Mouse (Mus musculus): ENCODE data around the gene Itk. TPM values are rescaled to one million over a fixed set of nuclear protein-coding genes. Genes with fewer than 3 reads are reported as not detected.
A peak's percentile ranks its signal among the peaks of the same experiment; 100 is the strongest.

Itk gene
- polyA plus RNA-seq, 1 experiment from 2014 or later, result not detected

DNA sequence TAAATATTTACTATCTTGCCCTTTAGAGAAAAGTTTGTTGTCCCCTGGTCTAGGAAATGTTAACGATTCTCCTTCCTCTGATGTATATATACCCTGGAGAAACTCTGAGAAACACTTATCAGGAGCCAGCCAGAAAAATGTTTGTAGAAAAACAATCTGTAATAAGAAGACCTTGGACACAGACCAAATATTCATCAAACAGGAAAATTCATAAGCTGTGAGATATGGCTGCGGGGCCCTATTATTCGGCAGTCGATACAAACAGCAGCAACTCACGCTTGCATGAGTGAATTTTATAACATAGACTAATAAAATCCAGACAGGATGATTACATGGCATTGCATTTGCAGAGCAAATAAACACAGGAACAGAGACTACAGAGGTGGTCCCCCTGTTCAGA is 29.5 kb upstream of the Itk start:
- H3K4me2 ChIP-seq (ENCODE audit: low read length), result no peak overlapping the region
- 91% methylated on average over 5 of the region's 5 CpGs for WGBS
- DNase-seq (ENCODE audit: low spot score), result no peak

GRCm38 (mm10) chr11:46418438-46418837 is 29.1 kb upstream of the Itk start:
- Histone ChIP-seq H3K4me3 (ENCODE audit: low read depth, low read length) (no peak overlapping the region), H3K4me2 (ENCODE audit: low read length) (no peak overlapping the region), H3K36me3 (ENCODE audit: control insufficient read depth, insufficient read depth, low read length) (no peaks in the 10 kb centered on the region), H3K27ac (ENCODE audit: low read depth, low read length) (no peak overlapping the region), H3K9me3 (replicated peaks; ENCODE audit: control insufficient read depth, low read length) (no peaks in the 10 kb centered on the region), H3K9ac (ENCODE audit: low read length) (no peak overlapping the region), H3K4me1 (ENCODE audit: control insufficient read depth, insufficient read depth, low read length) (no peaks in the 10 kb centered on the region), H3K27me3 (replicated peaks; ENCODE audit: control insufficient read depth, insufficient read depth, low read length) (no peaks in the 10 kb centered on the region)
- no peak for ATAC-seq
- DNase-seq (ENCODE audit: low spot score), result no peak
- 91% methylated on average over 1 of the region's 1 CpGs for WGBS

More for the DNA sequence above, 29.5 kb upstream of the Itk start:
- no peaks in the 10 kb centered on the region for H3K36me3 ChIP-seq (ENCODE audit: control insufficient read depth, insufficient read depth, low read length)
- H3K4me3 ChIP-seq (ENCODE audit: low read depth, low read length), result no peak overlapping the region
- no peak overlapping the region for H3K9ac ChIP-seq (ENCODE audit: low read length)
- H3K4me1 ChIP-seq (ENCODE audit: control insufficient read depth, insufficient read depth, low read length), result no peaks in the 10 kb centered on the region
- no peaks in the 10 kb centered on the region for H3K27me3 ChIP-seq (replicated peaks; ENCODE audit: control insufficient read depth, insufficient read depth, low read length)
- no peaks in the 10 kb centered on the region for H3K9me3 ChIP-seq (replicated peaks; ENCODE audit: control insufficient read depth, low read length)
- H3K27ac ChIP-seq (ENCODE audit: low read depth, low read length), result no peak overlapping the region
- ATAC-seq, result no peak

DNA sequence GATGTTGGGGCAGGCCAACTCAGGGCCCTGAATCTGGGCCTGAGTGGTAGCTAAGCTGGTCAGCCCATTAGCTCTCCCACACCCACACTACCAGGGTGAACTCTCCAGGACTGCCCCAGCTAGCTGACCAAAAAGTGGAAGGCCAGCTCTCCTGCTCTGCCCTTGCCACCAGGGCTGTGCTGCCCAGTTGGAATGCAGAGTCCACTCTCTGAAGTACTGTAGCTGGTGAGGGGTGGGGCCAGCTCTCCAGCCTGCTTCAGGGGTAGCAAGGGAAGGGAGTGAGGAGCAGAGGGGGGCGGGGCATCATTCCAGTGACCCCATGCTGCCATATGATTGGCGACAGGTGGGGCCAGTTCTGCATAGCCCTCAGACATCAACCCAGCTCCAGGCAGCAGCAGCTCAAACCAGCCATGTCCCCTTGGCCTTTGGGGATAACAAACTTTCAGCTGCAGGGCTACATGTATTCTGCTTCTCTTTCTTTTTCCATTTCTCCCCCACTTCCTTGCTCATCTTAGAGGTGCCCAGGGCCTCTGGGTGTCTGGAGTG is 20.8 kb upstream of the Itk start:
- no peak for DNase-seq (ENCODE audit: low spot score)
- Histone ChIP-seq H3K4me1 (ENCODE audit: control insufficient read depth, insufficient read depth, low read length) (no peaks in the 10 kb centered on the region), H3K9ac (ENCODE audit: low read length) (no peak overlapping the region), H3K4me2 (ENCODE audit: low read length) (no peak overlapping the region), H3K9me3 (replicated peaks; ENCODE audit: control insufficient read depth, low read length) (no peaks in the 10 kb centered on the region), H3K27ac (ENCODE audit: low read depth, low read length) (no peak overlapping the region), H3K27me3 (replicated peaks; ENCODE audit: control insufficient read depth, insufficient read depth, low read length) (no peaks in the 10 kb centered on the region), H3K36me3 (ENCODE audit: control insufficient read depth, insufficient read depth, low read length) (no peaks in the 10 kb centered on the region), H3K4me3 (ENCODE audit: low read depth, low read length) (no peak overlapping the region)
- 50% methylated on average over 2 of the region's 2 CpGs for WGBS
- ATAC-seq, result no peak

- Histone ChIP-seq H3K27me3 (replicated peaks; ENCODE audit: control insufficient read depth, insufficient read depth, low read length) (no peaks in the 10 kb centered on the region), H3K36me3 (ENCODE audit: control insufficient read depth, insufficient read depth, low read length) (no peaks in the 10 kb centered on the region), H3K4me1 (ENCODE audit: control insufficient read depth, insufficient read depth, low read length) (no peaks in the 10 kb centered on the region), H3K4me2 (ENCODE audit: low read length) (no peak overlapping the region), H3K9me3 (replicated peaks; ENCODE audit: control insufficient read depth, low read length) (no peaks in the 10 kb centered on the region), H3K4me3 (ENCODE audit: low read depth, low read length) (no peak overlapping the region), H3K9ac (ENCODE audit: low read length) (no peak overlapping the region; the same call in 1 of the 2 replicates), H3K27ac (ENCODE audit: low read depth, low read length) (no peak overlapping the region)
- 40% methylated on average over 10 of the region's 10 CpGs for WGBS
- ATAC-seq (no peak), DNase-seq (ENCODE audit: low spot score) (no peak)
These were observed 17.4 kb upstream of the Itk start for GRCm38 (mm10) chr11:46406721-46407120.

GRCm38 (mm10) chr11:46404986-46405385 is 15.7 kb upstream of the Itk start:
- WGBS, result 87% methylated on average over 16 of the region's 16 CpGs
- H3K4me1 ChIP-seq (ENCODE audit: control insufficient read depth, insufficient read depth, low read length), result no peaks in the 10 kb centered on the region
- H3K9ac ChIP-seq (ENCODE audit: low read length), result no peak overlapping the region
- no peak overlapping the region for H3K4me3 ChIP-seq (ENCODE audit: low read depth, low read length)
- no peak overlapping the region for H3K4me2 ChIP-seq (ENCODE audit: low read length)
- ATAC-seq, result no peak
- no peak overlapping the region for H3K27ac ChIP-seq (ENCODE audit: low read depth, low read length)
- no peaks in the 10 kb centered on the region for H3K9me3 ChIP-seq (replicated peaks; ENCODE audit: control insufficient read depth, low read length)
- H3K36me3 ChIP-seq (ENCODE audit: control insufficient read depth, insufficient read depth, low read length), result no peaks in the 10 kb centered on the region
- DNase-seq (ENCODE audit: low spot score), result no peak
- H3K27me3 ChIP-seq (replicated peaks; ENCODE audit: control insufficient read depth, insufficient read depth, low read length), result no peaks in the 10 kb centered on the region

DNA sequence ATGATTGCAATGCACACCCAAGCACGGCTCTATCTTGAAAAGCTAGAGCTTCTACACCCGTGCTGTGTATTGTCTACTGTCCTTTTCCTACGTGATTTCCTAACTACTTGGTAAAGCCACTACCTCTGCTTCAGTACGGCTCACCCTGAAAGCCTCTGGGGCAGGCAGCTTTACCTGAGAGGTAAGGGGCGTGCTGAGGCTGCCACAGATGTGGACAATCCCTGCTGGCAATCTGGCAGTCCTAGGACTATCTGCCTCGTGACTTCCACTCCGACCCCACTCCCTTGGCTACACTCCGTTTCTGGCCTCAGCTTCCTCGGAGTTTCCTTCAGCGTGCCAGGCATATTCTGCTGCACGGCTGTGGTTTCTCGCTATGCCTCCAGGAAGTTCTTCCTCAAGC is 12.2 kb upstream of the Itk start:
- Histone ChIP-seq H3K4me2 (ENCODE audit: low read length) (no peak overlapping the region), H3K4me1 (ENCODE audit: control insufficient read depth, insufficient read depth, low read length) (no peaks in the 10 kb centered on the region), H3K27me3 (replicated peaks; ENCODE audit: control insufficient read depth, insufficient read depth, low read length) (no peaks in the 10 kb centered on the region), H3K9me3 (replicated peaks; ENCODE audit: control insufficient read depth, low read length) (no peaks in the 10 kb centered on the region), H3K27ac (ENCODE audit: low read depth, low read length) (no peak overlapping the region), H3K4me3 (ENCODE audit: low read depth, low read length) (no peak overlapping the region), H3K36me3 (ENCODE audit: control insufficient read depth, insufficient read depth, low read length) (no peaks in the 10 kb centered on the region), H3K9ac (ENCODE audit: low read length) (no peak overlapping the region)
- WGBS, result 84% methylated on average over 12 of the region's 12 CpGs
- ATAC-seq (no peak), DNase-seq (ENCODE audit: low spot score) (no peak)

GRCm38 (mm10) chr11:46398933-46399383 is 9.6 kb upstream of the Itk start:
- Histone ChIP-seq H3K4me1 (ENCODE audit: control insufficient read depth, insufficient read depth, low read length) (no peaks in the 10 kb centered on the region), H3K4me3 (ENCODE audit: low read depth, low read length) (no peak overlapping the region), H3K9me3 (replicated peaks; ENCODE audit: control insufficient read depth, low read length) (no peaks in the 10 kb centered on the region), H3K27me3 (replicated peaks; ENCODE audit: control insufficient read depth, insufficient read depth, low read length) (no peaks in the 10 kb centered on the region), H3K4me2 (ENCODE audit: low read length) (no peak overlapping the region), H3K9ac (ENCODE audit: low read length) (no peak overlapping the region), H3K36me3 (ENCODE audit: control insufficient read depth, insufficient read depth, low read length) (no peaks in the 10 kb centered on the region), H3K27ac (ENCODE audit: low read depth, low read length) (no peak overlapping the region)
- DNase-seq (ENCODE audit: low spot score), result peak; percentile 4
- 66% methylated on average over 5 of the region's 5 CpGs for WGBS
- ATAC-seq, result no peak

GRCm38 (mm10) chr11:46398473-46398872 is 9.2 kb upstream of the Itk start:
- no peaks in the 10 kb centered on the region for H3K9me3 ChIP-seq (replicated peaks; ENCODE audit: control insufficient read depth, low read length)
- H3K4me2 ChIP-seq (ENCODE audit: low read length), result no peak overlapping the region
- H3K4me1 ChIP-seq (ENCODE audit: control insufficient read depth, insufficient read depth, low read length), result no peaks in the 10 kb centered on the region
- H3K9ac ChIP-seq (ENCODE audit: low read length), result no peak overlapping the region
- H3K27ac ChIP-seq (ENCODE audit: low read depth, low read length), result no peak overlapping the region
- ATAC-seq (no peak), DNase-seq (ENCODE audit: low spot score) (no peak)
- H3K27me3 ChIP-seq (replicated peaks; ENCODE audit: control insufficient read depth, insufficient read depth, low read length), result no peaks in the 10 kb centered on the region
- no peaks in the 10 kb centered on the region for H3K36me3 ChIP-seq (ENCODE audit: control insufficient read depth, insufficient read depth, low read length)
- no peak overlapping the region for H3K4me3 ChIP-seq (ENCODE audit: low read depth, low read length)
- WGBS, result 87% methylated on average over 4 of the region's 4 CpGs

GRCm38 (mm10) chr11:46397900-46398299 is 8.6 kb upstream of the Itk start:
- 60% methylated on average over 2 of the region's 2 CpGs for WGBS
- no peaks in the 10 kb centered on the region for H3K4me1 ChIP-seq (ENCODE audit: control insufficient read depth, insufficient read depth, low read length)
- H3K27me3 ChIP-seq (replicated peaks; ENCODE audit: control insufficient read depth, insufficient read depth, low read length), result no peaks in the 10 kb centered on the region
- ATAC-seq (no peak), DNase-seq (ENCODE audit: low spot score) (no peak)
- no peak overlapping the region for H3K4me2 ChIP-seq (ENCODE audit: low read length)
- H3K36me3 ChIP-seq (ENCODE audit: control insufficient read depth, insufficient read depth, low read length), result no peaks in the 10 kb centered on the region
- H3K9me3 ChIP-seq (replicated peaks; ENCODE audit: control insufficient read depth, low read length), result no peaks in the 10 kb centered on the region
- H3K27ac ChIP-seq (ENCODE audit: low read depth, low read length), result no peak overlapping the region
- no peak overlapping the region for H3K4me3 ChIP-seq (ENCODE audit: low read depth, low read length)
- no peak overlapping the region for H3K9ac ChIP-seq (ENCODE audit: low read length)
